Mouse (Mus musculus) left cerebral cortex, postnatal 4 days (tissue): ENCODE results near the gene Dusp16. TPM values are rescaled to one million over a fixed set of nuclear protein-coding genes. Genes with fewer than 3 reads are reported as not detected.

ENCODE experiments used
- DNase-seq: peaks from one replicate; pipeline ENCODE4 v3.0.0-alpha.2; 2022
- intact Hi-C: fragments of 180-260 bp; cut with DNase I; formaldehyde crosslinking; loops from one replicate; pipeline ENCODE4 v1.15.1; 2025
- total RNA-seq, 2 experiments: library from RNA; stranded (reverse); gene quantifications; 2 replicates each; pipeline ENCODE4 v1.2.3; 2021

Gene Dusp16
- total RNA-seq, 2 experiments from 2014 or later, result 5.1 to 5.2 TPM

DNA sequence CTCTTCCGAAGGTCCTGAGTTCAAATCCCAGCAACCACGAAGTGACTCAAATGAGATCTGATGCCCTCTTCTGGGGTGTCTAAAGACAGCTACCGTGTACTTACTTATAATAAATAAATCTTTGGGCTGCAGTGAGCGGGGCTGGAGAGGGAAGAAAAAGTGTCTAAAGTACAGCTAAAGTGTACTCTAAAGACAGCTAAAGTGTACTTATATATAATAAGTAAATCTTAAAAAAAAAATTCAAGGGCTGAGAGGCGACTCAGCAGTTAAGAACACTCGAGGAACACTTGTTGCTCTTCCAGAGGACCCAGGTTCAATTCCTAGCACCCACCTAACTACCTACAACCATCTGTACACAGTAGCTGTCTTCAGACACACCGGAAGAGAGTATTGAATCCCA, 46.5 kb downstream of the Dusp16 start:
- no peak for DNase-seq
- intact Hi-C loops, result no loop called here

DNA sequence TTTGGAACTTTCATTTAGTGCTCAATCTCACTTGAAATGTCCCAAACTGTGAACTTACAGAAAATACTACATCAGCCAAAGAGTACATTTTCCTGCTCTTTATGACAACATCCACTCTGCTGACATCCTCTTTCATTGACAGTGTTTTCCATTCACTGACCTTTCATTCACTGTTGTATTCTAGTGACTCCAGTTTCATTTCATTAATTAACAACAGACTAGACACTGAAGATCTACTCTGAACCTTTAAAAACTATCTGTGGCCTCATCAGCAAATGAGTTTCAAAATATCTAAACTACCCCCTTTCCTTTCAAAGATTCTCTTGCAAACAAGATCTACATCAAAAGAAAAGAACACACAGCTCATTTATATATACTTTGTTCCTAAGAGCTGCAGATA, 48.9 kb downstream of the Dusp16 start:
- intact Hi-C loops, result no loop called here
- no peak for DNase-seq

DNA sequence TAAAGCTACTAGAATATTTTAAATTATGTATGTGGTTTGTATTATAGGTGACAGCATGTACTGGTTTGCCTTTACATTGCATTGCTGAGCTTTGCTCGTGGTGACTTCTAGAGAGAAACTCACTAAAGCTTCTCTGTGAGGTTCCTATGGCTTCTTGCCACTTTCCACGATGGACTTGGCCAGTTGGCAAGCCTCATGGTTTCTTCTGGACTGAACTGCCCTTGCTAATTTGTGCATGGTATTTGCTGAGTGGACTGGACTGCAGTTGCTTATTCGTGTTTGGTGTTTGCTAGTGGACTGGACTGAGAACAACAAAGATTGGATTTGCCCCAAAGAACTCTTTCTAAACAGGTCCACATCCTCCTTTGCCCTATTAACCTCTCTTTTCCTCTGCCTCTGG, 55.6 kb downstream of the Dusp16 start:
- no peak for DNase-seq
- intact Hi-C loops, result no loop called here

DNA sequence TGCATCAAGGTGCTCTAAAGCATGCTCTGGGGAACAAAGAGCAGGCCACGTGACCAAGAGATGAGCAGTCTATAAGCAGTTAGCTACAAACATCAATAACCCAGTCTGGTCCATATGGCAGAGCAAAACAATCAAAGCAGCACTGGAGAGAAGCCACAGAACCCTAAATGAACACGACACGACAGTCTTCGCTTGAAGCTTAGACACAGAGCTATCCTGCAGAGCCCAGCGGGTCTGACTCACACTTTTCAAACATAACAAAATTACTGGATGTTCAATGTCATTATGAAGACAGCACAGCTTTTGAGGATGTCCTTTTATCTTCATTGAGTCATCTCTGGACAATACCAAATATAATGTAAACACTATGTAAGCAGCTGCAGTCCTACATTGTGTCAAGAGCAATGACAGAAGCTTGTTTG, 58.6 kb downstream of the Dusp16 start:
- intact Hi-C loops, result no loop called here
- DNase-seq, result no peak

DNA sequence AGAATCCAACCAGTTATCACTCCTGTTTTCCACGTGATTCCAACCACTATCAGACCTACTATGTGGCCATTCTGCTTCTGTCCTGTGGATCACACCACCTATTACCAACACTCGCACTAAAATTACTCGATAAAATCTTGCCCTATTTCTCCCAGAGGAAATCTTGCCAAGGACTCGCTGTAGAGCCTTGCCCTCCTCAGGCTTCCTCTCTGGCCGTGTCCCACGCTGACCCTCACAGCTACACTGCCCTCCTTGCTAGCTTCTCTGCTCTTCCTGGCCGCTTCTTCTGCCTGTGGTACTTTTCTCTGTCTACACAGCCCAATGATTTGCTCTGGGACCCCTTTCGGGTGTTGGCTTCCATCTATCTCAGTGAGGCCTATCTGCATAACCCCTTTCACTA, 59.6 kb downstream of the Dusp16 start:
- intact Hi-C loops, result no loop called here
- DNase-seq, result no peak

DNA sequence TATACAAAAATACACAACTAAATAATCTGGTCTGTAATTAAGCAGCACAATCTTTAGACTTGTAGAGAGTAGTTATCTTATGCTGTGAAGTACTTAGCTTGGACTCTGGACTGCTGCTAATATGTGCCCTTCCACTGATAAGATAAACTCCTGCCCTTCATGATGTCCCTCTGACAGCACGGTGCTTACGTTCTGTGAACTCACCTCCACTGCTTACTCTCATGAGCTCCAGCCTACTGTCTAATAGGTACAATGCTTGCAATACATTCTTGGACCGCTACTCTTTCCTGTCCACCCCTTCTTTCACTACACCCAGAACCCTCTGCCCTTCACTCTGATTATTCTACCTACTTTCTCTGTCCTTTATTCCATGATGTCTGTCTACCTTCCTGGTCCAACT, 61.4 kb downstream of the Dusp16 start:
- no peak for DNase-seq
- intact Hi-C loops, result no loop called here

DNA sequence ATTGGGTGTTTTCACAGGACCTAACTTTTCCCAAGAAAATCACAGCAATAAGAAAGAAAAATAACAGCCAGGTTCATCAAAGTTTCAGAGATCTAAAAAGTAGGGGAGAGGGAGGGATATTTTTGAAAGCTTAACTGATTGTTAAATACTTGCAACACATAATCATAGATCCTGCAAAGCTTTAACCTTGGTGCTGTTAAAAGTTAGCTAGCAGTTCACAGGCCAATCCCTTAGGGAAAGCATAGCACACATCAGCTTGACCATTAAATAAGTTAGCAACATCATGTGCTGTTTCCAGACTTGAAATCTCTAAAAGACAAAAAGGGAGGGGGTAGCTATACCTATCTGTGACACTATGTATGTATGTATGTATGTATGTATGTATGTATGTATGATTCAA, 67.0 kb downstream of the Dusp16 start:
- DNase-seq, result no peak
- intact Hi-C loops, result loop anchor here (10.0 kb wide), 1 partner anchor 69 kb away; the partner anchor contains the start of gene Dusp16

DNA sequence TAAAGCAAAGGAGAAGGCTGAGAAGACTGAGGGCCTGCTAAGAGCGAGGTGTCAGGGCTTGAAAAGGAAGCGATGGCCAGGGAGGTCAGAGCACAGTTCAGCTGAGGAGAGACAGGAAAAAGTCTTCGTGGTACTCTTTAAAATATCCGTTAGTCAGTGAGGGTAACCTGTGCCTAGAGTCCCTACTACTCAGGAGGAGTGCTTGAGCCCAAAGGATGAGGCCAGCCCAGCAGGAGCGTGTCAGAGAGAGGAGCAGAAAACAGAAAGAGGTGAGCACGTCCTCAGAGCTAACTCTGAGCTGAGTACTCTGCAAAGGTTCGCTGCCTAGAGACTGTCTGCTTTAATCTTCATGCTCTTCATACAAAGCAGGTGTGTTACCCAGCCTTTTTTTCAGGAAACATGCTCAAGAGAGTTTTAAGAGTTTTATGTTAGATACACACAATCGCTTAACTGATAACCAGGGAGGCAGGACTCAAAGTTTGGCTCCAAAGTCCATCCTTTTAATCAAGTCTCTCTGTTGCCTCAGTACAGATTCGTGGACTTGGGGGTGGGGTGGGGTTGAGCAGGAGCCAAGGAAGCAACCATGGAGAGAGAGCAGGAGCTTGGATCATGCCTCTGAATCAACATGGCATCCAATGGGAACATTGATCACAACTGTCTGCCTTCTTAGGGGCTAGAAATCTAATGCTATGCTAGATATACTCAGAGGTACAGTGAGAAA, 68.4 kb downstream of the Dusp16 start:
- DNase-seq, result no peak
- intact Hi-C loops, result loop anchor here (10.0 kb wide), 1 partner anchor 71 kb away; the partner anchor contains the start of gene Dusp16

DNA sequence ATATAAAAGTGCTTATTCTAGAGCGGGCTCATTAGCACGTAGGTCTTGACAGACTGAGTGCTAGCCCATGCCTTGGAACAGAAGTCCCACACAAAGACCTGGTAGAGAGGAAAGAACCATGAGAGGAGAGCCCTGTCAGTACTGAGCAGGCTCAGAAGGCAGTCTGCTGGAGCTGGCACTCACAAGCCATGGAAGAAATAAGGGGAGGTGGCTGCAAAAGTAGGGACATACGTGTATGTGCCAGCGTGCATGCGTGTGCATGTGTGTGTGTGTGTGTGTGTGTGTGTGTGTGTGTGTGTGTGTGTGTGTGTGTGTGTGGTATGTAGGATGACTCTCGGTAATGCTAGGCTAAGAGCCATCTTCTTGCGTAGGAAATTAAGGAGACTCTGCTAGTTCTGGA, 69.1 kb downstream of the Dusp16 start:
- no peak for DNase-seq
- intact Hi-C loops, result loop anchor here (10.0 kb wide), 1 partner anchor 71 kb away; the partner anchor contains the start of gene Dusp16

DNA sequence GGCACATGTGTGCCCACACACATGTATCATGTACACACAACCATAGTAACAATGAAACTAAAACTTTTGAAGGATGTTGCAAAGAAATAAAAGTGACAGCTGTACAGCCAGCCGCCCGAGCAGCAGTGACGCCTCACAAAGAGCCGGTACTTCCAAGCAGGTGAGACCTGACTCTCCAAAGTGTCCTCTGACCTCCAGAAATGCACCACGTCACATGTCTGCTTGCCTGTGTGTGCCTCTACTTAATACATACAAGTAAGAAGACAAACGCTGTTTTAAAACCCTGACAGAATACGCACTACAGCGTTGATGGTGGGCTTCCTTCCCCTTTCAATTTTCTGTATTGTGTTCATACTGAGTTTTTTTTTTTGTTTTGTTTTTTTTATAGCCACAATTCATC, 69.5 kb downstream of the Dusp16 start:
- no peak for DNase-seq
- intact Hi-C loops, result loop anchor here (10.0 kb wide), 1 partner anchor 72 kb away; the partner anchor contains the start of gene Dusp16

DNA sequence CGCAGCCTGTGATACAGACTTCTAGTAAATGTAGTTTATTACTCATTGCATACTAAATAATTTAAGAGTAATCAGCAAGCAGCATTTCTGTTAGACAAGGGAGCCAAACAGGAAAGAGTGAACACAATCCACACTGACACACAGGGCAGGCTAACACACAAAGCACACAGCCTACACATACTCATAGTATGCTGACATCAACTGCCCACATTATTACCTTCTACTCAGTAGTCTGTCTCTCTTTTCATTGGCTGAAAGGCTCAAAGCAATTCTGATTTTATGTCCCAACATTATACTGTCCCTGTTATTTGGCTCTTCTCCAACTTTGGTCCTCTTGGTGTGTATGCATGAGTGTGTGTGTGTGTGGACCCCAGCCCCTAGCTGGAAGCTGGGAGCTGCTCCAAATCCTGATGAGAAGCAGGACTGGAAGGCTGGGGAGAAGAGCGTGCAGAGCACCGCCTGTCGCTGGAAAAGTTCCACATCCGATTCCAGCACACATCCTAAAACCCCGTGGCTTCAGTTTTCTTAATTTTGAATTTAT, 70.6 kb downstream of the Dusp16 start:
- intact Hi-C loops, result loop anchor here (10.0 kb wide), 1 partner anchor 73 kb away; the partner anchor contains the start of gene Dusp16
- DNase-seq, result no peak

DNA sequence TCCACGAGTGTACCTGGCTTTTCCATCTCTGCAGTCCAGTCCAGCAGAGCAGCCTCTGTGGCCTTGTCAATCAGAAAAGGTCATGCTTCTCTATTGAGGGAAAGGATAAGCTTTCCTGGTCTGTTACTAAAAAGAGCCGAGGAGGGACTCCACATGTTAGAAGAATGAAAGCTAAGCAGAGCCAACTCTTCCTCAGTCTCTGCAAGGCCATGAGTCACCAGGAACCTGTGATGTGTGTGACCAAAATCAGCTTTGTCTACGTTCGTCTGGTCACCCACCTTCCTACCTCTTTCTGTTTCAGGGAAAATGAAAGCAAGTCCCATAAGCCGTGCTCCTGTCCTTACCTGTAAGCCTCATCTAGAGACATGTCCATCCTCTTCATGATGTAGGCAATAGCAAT, 72.3 kb downstream of the Dusp16 start:
- no peak for DNase-seq
- intact Hi-C loops, result loop anchor here (10.0 kb wide), 1 partner anchor 75 kb away; the partner anchor contains the start of gene Dusp16

DNA sequence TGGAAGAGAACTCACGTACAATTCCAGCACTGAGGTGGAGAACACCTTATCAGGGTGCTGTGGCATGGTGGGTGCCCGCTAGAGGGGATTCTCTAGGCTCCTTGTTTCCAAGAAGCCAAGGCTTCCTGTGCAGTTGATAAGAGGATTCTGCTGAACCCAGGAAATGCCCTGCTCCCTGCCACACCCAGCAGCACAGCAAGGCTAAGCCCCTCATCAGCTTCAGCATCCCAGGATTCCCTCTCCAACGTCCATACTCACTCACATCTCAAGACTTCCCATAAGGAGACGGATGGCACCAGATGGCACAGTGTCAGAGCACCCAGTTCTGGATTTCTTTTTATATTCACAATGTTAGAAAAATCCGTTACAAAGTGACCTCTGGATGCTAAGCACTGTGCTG, 73.3 kb downstream of the Dusp16 start:
- intact Hi-C loops, result no loop called here
- no peak for DNase-seq

DNA sequence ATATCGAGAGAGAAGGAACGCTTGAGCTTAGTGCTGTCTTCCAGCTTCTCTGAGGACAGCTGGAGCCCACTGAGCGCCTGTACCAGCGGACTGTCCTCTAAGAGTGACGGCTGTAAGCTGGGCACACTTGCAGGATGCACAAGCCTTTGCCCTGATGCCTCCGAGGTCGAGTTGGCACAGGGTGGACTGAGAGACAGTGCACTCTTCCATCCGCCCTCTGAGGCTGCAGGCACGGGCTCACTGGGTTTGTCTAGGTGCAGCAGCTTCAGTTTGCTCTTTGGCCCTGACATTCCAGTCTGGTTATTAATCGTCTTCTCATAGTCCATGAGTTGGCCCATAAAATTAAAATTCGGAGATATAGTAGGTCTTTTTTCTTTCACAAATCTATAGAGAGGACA, 73.8 kb downstream of the Dusp16 start:
- intact Hi-C loops, result no loop called here
- DNase-seq, result no peak

DNA sequence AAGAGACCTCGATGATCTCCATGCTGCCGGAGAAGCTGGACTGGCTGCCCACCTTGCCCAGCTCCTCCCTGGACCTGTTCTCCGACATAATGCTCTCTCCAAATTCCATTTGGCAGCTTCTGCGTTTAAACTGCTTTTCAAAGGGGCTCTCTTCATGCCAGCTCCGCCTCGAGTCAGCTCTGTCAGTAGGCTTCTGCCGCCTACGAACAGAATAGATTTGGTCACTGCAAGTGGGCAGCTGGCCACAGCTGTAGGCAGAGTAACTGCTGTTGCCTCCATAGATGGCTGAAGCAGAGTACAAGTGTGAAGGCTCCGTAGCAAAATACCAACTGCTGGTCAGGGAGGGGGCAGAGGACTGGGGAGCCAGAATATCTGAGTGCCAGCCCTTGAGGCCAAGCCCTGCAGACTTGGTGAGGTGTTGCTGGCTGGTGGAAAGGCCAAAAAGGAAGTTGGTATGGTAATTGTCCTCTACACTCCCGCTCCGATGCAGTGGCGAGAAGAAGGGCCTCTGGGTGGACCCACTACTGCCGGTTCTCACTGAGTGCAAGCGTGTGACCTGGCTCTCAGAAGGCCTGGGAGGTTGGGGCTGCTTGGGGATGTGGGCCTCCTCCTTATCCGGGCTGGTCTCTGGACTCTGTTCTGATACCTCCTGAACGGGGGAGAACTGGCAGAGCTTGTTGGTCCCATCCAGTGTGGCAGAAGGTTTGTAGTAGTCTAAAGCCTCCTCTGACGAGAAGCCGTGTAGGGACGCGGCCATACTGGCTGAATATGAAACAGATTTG, 74.3 kb downstream of the Dusp16 start:
- no peak for DNase-seq
- intact Hi-C loops, result no loop called here

DNA sequence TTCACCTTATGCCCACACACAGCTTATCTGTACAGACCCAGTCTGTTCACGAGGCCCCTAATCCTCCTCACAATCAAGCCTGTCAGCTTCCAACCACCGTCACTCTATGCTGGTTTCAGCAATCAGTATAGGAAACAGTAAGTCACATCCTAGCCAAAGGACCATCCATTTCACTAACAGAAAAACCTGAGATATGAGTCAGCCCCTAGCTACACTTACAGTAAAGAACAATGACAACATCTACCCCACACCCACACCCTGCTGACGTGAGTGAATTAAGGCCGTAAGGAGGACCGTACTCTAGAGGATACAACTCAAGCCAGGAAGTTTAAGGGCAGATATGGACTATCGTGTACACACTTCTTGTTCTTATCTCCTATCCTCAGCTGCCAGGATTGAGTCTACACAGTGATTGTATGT, 76.2 kb downstream of the Dusp16 start:
- intact Hi-C loops, result no loop called here
- DNase-seq, result no peak

DNA sequence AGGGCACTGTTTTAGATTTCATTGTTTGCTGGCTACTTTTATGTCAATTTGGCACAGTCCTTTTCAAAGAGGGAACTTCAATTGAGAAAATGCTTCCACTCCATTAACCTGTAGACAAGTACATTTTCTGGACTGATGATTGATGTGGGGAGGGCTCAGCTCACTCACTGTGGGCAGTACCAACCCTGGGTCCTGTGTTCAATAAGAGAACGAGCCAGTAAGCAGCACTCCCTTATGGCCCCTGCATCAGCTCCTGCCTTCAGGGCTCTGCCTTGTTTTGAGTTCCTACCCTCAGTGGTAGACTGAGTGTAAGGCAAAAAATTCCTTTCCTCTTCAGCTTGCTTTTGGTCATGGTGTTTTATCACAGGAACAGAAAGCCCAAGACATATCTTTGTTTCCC, 78.5 kb downstream of the Dusp16 start:
- intact Hi-C loops, result no loop called here
- no peak for DNase-seq

DNA sequence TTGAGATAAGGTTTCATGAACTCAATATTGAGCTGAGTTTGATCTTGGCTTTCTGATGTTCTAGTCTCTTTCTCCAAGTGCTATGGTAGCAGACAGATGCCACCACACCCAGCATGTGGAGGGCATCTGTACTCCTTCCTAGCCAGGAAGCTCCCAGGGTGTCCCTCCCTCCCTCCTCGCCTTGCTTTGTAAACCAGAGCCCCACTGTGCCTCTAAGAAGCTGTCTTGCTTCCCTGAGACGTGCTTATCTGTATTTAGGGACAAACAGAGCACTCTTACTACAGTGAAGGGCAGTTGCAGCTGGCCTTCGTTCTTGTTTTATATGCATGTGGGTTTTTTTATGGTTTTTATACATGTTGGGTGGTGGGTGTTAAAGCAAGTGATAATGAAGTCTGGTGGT, 79.1 kb downstream of the Dusp16 start:
- intact Hi-C loops, result no loop called here

DNA sequence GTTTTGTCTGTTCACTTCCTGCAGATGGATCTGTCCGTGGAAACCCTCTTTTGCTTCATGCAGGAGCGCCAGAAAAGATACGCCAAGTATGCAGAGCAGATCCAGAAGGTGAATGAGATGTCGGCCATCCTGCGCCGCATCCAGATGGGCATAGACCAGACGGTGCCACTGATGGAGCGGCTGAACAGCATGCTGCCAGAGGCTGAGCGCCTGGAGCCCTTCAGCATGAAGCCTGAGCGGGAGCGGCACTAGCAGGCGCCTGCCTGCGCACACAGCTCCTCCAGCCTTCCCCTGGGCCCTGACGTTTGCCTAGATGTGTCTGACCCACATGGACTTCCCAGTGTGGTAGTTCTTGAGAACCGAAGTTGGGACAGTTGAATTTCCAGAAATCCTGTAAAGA, 82.4 kb downstream of the Dusp16 start:
- no peak for DNase-seq
- intact Hi-C loops, result no loop called here

More for the DNA sequence above, 79.1 kb downstream of the Dusp16 start:
- no peak for DNase-seq

DNA sequence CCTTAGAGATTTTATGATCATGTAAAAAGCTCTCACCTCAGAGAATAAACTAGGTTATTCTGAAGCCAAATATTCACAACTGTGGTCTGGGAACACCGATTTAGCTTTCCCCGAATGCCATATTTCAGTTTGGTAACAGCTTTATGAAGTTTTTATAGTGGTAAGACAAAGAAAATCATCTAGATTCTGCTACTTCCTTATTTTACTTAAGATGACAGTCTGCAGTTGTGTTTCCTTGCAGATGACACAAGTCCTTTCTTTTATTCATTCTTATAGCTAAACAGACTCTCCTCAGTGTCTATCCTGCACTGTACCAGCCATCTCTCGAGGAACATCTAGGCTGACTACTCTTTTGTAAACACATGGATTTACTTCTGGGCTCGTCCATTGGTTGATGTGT, 86.0 kb downstream of the Dusp16 start:
- intact Hi-C loops, result no loop called here
- no peak for DNase-seq

DNA sequence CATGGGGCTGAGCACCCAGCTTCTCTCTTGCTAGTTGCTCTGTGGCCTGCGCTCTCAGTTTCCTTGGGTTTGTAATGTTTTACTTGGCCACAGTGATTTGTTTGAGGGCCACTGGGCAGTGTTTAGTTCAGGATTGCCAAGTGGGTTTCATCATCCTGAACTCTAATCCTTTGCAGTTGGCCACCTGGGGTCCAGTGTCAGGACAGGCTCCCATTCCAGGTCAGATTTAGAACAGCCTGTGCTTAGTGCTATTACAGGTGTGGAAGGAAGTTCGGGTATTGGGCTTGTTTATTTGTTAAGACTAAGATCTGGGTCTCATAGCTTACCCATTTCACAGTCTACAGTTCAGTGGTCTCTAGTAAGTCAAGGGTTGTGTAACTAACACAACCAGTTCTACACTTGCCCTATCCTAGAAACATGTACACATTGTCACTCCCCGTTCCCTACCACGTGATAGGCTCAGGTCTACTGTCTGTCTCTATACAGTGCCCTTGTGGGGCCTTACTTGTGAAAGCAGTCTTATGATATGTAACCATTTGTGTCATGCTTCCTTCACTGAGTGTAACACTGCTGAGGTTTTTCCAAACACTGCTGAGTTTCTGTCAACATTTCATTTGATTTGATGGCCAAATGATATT, 89.3 kb downstream of the Dusp16 start:
- no peak for DNase-seq

More for the DNA sequence above, 89.3 kb downstream of the Dusp16 start:
- intact Hi-C loops, result no loop called here
